Mouse (Mus musculus) lung, postnatal 0 days (tissue): ENCODE measurements around the gene Ahdc1. TPM values are rescaled to one million over a fixed set of nuclear protein-coding genes. Genes with fewer than 3 reads are reported as not detected.

Source experiments
- ATAC-seq: fragments of 200-750 bp; cut with Nextera tagmentation; 2 replicates; pipeline ENCODE4 v1.8.0; 2017; ENCODE audit warnings: moderate library complexity
- DNase-seq: peaks from one replicate; pipeline ENCODE4 v3.0.0-alpha.2; 2016; ENCODE audit warnings: low spot score
- H3K27ac ChIP-seq: fragments of 300-500 bp; sonication (generic); 2 replicates; pipeline ENCODE4 v1.5.1; 2014; ENCODE audit warnings: antibody characterized with exemption, mild to moderate bottlenecking, low read length, mixed read lengths
- H3K27me3 ChIP-seq: fragments of 300-500 bp; sonication (generic); replicated peaks from 2 replicates; pipeline ENCODE4 v1.6.1; 2014; ENCODE audit warnings: low read length, mixed read lengths; ENCODE audit not compliant: insufficient read depth
- H3K36me3 ChIP-seq: fragments of 300-500 bp; sonication (generic); 2 replicates; pipeline ENCODE4 v1.6.1; 2014; ENCODE audit warnings: low read length, mixed read lengths; ENCODE audit not compliant: insufficient read depth
- H3K4me1 ChIP-seq: fragments of 300-500 bp; sonication (generic); 2 replicates; pipeline ENCODE4 v1.6.1; 2014; ENCODE audit warnings: antibody characterized with exemption, low read depth, low read length, mixed read lengths; ENCODE audit not compliant: insufficient read depth
- H3K4me2 ChIP-seq: fragments of 300-500 bp; sonication (generic); replicated peaks from 2 replicates; pipeline ENCODE4 v1.6.1; 2014; ENCODE audit warnings: low read depth, mild to moderate bottlenecking, low read length, moderate library complexity, mixed read lengths
- H3K4me3 ChIP-seq: fragments of 300-500 bp; sonication (generic); 2 replicates; pipeline ENCODE4 v1.5.1; 2014; ENCODE audit warnings: low read depth, low read length
- H3K9ac ChIP-seq: fragments of 300-500 bp; sonication (generic); replicated peaks from 2 replicates; pipeline ENCODE4 v1.6.1; 2014; ENCODE audit warnings: low read depth, mild to moderate bottlenecking
- H3K9me3 ChIP-seq: fragments of 300-500 bp; sonication (generic); 2 replicates; pipeline ENCODE4 v1.6.1; 2016; ENCODE audit warnings: low read length, mixed read lengths
- CTCF ChIP-seq: IDR thresholded peaks from 2 replicates; pipeline ENCODE4 v1.5.1; 2016; ENCODE audit warnings: antibody characterized with exemption, mild to moderate bottlenecking
- EP300 ChIP-seq: IDR thresholded peaks from 2 replicates; pipeline ENCODE4 v1.6.1; 2016; ENCODE audit warnings: antibody characterized with exemption, mild to moderate bottlenecking, control low read depth
- WGBS: fragments of 180-500 bp; shearing (Covaris S2); extraction: QIAGEN DNeasy Blood & Tissue Kit; methylation state at CpG from one replicate; pipeline ENCODE4 v1.1.7; 2014; 5-methylcytosine and 5-hydroxymethylcytosine counted together
- polyA plus RNA-seq: library from polyadenylated mRNA; unstranded; fragments of >200 nt; fragmentation: Nextera tagmentation; extraction: Ambion mirVana; gene quantifications from 2 replicates; pipeline ENCODE4 v1.2.1, GENCODE M21; 2015

The Ahdc1 gene
- polyA plus RNA-seq, 1 experiment from 2014 or later = 3.9 TPM

DNA sequence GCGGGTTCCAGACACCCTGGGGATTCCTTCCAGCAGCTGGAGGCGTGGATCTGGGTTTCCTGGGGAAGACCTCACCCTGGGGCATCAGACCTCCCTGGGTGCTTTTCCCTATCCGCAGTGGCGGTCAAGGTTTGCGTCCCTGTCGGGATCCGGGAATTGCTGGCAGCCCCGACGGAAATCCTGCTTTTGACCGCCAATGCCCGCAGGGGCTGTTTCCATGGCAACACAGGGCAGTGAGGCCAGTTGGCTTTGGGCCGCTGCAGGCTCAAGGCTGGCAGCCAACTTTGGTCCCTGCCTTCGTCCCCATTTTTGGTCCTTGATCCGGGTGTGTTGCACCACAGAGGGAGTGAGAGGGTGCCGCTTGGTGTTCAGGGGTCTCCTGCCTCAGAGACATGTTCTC lies 36.2 kb upstream of the Ahdc1 start:
- peaks cover 19% of the 10 kb centered on the region; the same call in 1 of the 2 replicates for H3K4me1 ChIP-seq
- DNase-seq = peak; percentile 87
- H3K4me3 ChIP-seq = peak overlapping the region; percentile 15
- H3K36me3 ChIP-seq = no peaks in the 10 kb centered on the region
- WGBS = 5% methylated on average over 15 of the region's 15 CpGs
- ATAC-seq = peak; percentile 73
- H3K27ac ChIP-seq = peak overlapping the region; percentile 54; the same call in 1 of the 2 replicates
- H3K4me2 ChIP-seq = peak overlapping the region; percentile 43
- TF ChIP-seq CTCF (peak; percentile 10; the same call in 1 of the 2 replicates), EP300 (peak; percentile 62)
- H3K27me3 ChIP-seq = no peaks in the 10 kb centered on the region
- H3K9ac ChIP-seq = no peak overlapping the region
- H3K9me3 ChIP-seq = no peaks in the 10 kb centered on the region

- DNase-seq (no peak), ATAC-seq (no peak)
- H3K4me3 ChIP-seq = no peak overlapping the region
- H3K4me2 ChIP-seq = peak overlapping the region; percentile 1; the same call in 1 of the 2 replicates
- no peaks in the 10 kb centered on the region for H3K36me3 ChIP-seq
- no peak overlapping the region for H3K9ac ChIP-seq
- no peaks in the 10 kb centered on the region for H3K9me3 ChIP-seq
- H3K27me3 ChIP-seq = no peaks in the 10 kb centered on the region
- 81% methylated on average over 3 of the region's 3 CpGs for WGBS
- H3K27ac ChIP-seq = no peak overlapping the region
- H3K4me1 ChIP-seq = peaks cover 19% of the 10 kb centered on the region; the same call in 1 of the 2 replicates
- no peak for TF ChIP-seq EP300
- no peak for TF ChIP-seq CTCF
Measured at GRCm38 (mm10) chr4:132975791-132976190, 35.3 kb upstream of the Ahdc1 start.

DNA sequence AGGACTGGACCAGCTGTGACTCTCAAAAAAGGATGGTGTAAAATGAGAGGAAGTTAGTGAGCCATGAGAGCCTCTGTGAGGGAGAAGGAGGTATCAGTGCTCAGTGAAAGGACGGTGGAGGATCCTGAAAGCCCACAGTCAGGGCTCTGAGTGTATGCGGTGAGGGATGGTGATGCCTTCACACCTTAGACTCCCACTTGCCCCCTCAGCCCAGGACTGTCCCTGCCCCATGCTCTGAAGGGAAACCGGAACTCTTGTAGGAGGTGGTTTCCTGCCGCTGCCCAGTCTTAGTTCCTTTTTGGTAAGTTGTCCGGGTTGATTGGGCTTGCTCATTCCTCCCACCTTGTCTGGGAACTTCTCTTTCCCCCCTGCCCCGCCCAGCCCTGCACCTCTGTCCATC lies 34.3 kb upstream of the Ahdc1 start:
- 59% methylated on average over 6 of the region's 6 CpGs for WGBS
- no peak for ATAC-seq

DNA sequence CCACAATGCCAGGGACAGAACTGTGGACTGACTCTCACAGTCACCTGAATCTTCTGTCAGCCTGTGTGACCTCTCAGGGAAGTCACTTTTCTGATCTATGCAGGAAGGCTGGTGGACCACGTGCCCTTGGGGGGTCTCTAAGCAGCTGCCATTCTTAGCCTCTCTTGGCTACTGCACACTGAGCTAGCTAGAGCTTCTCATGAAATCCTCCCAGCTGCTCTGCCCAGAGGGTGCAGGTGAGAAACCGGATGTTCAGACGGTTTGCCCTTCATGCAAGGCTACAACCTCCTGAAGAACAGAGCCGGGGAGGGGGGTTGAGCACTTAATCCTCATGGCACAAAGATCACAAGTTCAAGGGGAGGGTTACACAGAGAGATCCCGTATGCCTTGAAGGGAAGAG lies 33.5 kb upstream of the Ahdc1 start:
- WGBS = 44% methylated on average over 5 of the region's 5 CpGs
- Histone ChIP-seq H3K4me1 (peaks cover 19% of the 10 kb centered on the region; the same call in 1 of the 2 replicates), H3K36me3 (no peaks in the 10 kb centered on the region), H3K4me3 (no peak overlapping the region), H3K27ac (no peak overlapping the region), H3K4me2 (no peak overlapping the region), H3K27me3 (no peaks in the 10 kb centered on the region), H3K9me3 (no peaks in the 10 kb centered on the region), H3K9ac (no peak overlapping the region)
- ATAC-seq (no peak), DNase-seq (no peak)
- no peak for TF ChIP-seq EP300
- no peak for TF ChIP-seq CTCF

More for the DNA sequence above, 34.3 kb upstream of the Ahdc1 start:
- Histone ChIP-seq H3K4me2 (no peak overlapping the region), H3K9ac (no peak overlapping the region), H3K36me3 (no peaks in the 10 kb centered on the region), H3K27me3 (no peaks in the 10 kb centered on the region), H3K9me3 (no peaks in the 10 kb centered on the region), H3K4me1 (peaks cover 19% of the 10 kb centered on the region; the same call in 1 of the 2 replicates), H3K4me3 (no peak overlapping the region), H3K27ac (no peak overlapping the region)
- DNase-seq = no peak
- TF ChIP-seq EP300 (no peak), CTCF (no peak)

- Histone ChIP-seq H3K27ac (no peak overlapping the region), H3K4me3 (no peak overlapping the region), H3K4me2 (no peak overlapping the region), H3K4me1 (peaks cover 14% of the 10 kb centered on the region; the same call in 1 of the 2 replicates), H3K9me3 (no peaks in the 10 kb centered on the region), H3K27me3 (no peaks in the 10 kb centered on the region), H3K36me3 (no peaks in the 10 kb centered on the region), H3K9ac (no peak overlapping the region)
- TF ChIP-seq CTCF (no peak), EP300 (no peak)
- 38% methylated on average over 2 of the region's 2 CpGs for WGBS
- ATAC-seq = no peak
- DNase-seq = no peak
Measured at GRCm38 (mm10) chr4:132979186-132979585, 31.9 kb upstream of the Ahdc1 start.

DNA sequence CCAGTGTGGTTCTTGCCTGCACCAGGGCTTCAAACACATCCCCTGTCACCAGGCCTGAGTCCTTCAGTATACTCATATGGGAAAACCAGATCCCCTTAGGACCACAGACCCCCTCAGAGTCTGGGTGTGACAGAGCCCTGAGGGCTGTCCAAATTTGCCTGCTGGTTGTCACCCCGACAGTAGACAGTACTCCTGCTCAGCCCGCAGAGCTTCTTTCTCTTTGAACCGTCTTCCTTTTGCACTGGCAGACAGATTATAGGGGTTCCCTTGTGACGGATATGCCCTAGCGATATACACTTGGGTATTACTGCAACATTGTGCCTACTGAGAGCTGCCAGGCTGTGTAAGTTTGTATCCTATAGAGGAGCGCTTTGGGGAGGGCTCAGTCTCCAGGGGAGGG lies 29.4 kb upstream of the Ahdc1 start:
- Histone ChIP-seq H3K4me1 (peaks cover 4% of the 10 kb centered on the region; the same call in 1 of the 2 replicates), H3K4me3 (no peak overlapping the region), H3K27me3 (no peaks in the 10 kb centered on the region), H3K9ac (no peak overlapping the region), H3K36me3 (no peaks in the 10 kb centered on the region), H3K27ac (no peak overlapping the region), H3K4me2 (no peak overlapping the region), H3K9me3 (no peaks in the 10 kb centered on the region)
- TF ChIP-seq CTCF (no peak), EP300 (no peak)
- ATAC-seq (no peak), DNase-seq (no peak)
- WGBS = 77% methylated on average over 6 of the region's 6 CpGs

- Histone ChIP-seq H3K9ac (no peak overlapping the region), H3K4me2 (no peak overlapping the region), H3K4me3 (no peak overlapping the region), H3K4me1 (no peaks in the 10 kb centered on the region), H3K36me3 (no peaks in the 10 kb centered on the region), H3K27ac (no peak overlapping the region), H3K27me3 (no peaks in the 10 kb centered on the region), H3K9me3 (no peaks in the 10 kb centered on the region)
- no peak for TF ChIP-seq CTCF
- peak; percentile 37; the same call in 1 of the 2 replicates for TF ChIP-seq EP300
- WGBS = 31% methylated on average over 5 of the region's 6 CpGs
- DNase-seq (peak; percentile 65), ATAC-seq (peak; percentile 84)
Measured at GRCm38 (mm10) chr4:132982999-132983398, 28.1 kb upstream of the Ahdc1 start.
